Mouse (Mus musculus): ENCODE measurements around the gene Sgsm1. TPM values are rescaled to one million over a fixed set of nuclear protein-coding genes. Genes with fewer than 3 reads are reported as not detected.

Gene Sgsm1
- total RNA-seq, 2 experiments from 2014 or later = 80.3 to 85.4 TPM

DNA sequence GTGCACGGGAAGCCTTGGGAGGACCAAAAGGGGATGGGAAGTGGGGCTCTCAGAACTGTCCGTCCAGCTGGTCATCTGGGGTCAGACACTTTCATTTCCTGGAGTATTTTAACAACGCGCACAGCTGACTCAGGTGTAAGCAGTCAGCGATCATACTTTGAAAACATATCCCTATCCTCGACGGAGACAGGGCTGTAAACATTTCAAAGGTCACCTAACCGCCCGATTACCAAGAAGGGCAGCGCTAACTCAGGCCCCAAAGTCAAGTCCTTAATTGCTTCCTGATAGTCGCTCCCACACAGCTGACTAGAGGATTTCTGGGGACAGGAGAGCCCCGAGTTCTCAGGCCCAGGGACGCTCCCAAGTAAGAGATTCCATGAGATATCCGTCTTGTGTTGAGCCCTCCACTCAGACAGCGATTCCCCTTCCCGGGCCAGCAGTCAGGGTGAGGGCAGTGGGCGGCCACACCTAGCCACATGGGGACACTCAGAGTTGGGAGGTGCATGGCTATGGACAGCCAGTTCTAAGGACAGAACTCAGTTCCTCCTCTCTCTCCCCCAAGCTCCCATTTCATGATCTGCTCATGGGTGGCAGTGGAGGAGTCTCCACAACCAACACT, 91.9 kb downstream of the Sgsm1 start:
- DNase-seq (ENCODE audit: low spot score in 2 of 2) = no peak
- Histone ChIP-seq H3K27ac (no peak overlapping the region), H3K4me3 (no peak overlapping the region)
- no peak for TF ChIP-seq CTCF (conservative IDR thresholded peaks at IDR 0.05)

GRCm38 (mm10) chr5:113217076-113217475, 93.5 kb downstream of the Sgsm1 start:
- DNase-seq (ENCODE audit: low spot score in 2 of 2) = no peak
- no peak overlapping the region for H3K4me3 ChIP-seq
- TF ChIP-seq CTCF (conservative IDR thresholded peaks at IDR 0.05) = no peak
- no peak overlapping the region for H3K27ac ChIP-seq

DNA sequence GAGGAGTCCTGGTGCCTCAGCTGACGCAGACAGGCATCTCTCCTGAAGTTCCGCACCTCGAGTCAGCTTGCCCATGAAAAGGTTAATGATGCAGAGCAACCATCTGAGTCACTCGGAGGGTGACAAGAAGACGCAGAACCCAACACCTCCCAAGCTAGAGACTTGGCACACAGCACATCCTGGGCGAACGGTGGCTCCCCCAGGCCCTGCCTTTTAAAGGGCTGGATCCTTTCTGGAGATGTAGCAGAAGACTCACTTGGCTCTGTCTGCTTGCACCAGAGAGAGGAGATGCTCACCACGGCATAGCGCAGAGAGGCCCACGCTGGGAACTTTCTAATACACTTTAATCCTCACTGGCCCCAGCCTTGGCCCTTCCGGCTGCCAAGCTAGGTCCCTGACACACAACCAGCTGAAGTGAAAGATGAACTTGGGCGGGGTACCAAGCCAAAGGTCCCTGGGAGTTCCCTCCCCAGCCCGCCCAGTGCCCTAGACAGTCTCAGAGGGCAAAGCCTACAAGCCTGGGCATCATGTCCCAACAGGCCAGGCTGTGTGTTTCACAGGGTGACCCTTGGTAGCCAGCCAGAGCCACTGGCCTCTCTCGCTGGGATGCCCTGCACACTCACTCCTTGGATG, 94.1 kb downstream of the Sgsm1 start:
- Histone ChIP-seq H3K27ac (no peak overlapping the region), H3K4me3 (no peak overlapping the region)
- no peak for DNase-seq (ENCODE audit: low spot score in 2 of 2)
- no peak for TF ChIP-seq CTCF (conservative IDR thresholded peaks at IDR 0.05)

DNA sequence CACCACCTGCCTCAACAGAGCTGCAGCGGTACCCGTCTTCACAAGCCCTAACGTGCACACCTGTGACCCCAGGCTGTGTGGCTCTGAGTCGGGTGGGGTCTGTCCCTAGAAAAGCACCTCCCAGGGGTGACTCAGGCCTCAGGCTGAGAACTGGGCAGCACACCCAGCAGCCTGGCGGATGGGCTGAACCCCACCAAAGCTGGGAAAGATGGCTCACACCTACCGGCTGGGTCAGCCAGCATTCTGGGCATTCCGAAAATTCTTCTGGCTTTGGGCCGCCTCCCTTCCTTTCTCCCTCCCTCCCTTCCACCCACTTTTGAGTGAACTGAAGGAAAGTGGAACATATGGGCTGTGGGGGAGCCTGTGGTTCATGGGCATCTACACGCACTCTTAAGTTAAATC, 95.0 kb downstream of the Sgsm1 start:
- Histone ChIP-seq H3K27ac (no peak overlapping the region), H3K4me3 (no peak overlapping the region)
- TF ChIP-seq CTCF (conservative IDR thresholded peaks at IDR 0.05) = no peak
- no peak for DNase-seq (ENCODE audit: low spot score in 2 of 2)

DNA sequence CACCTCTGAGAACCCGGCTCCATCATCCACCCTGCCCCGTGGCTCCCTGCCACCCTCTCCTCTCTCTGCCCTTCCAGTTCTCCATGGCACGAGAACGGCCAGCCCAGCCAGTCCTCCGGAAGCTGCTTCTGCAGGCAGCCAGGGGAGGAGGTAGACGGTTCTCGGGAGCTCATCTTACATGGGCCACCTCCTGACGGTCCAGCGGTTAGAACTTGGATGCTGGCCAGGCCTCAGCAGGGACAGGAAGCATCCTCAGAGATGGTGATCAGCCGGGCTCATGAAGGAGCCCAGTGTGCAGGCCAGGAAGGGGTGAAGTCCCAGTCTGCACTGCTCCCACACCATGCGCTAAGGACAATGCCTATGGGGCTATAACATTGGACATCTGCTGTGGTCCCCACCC, 96.1 kb downstream of the Sgsm1 start:
- Histone ChIP-seq H3K27ac (no peak overlapping the region), H3K4me3 (no peak overlapping the region)
- TF ChIP-seq CTCF (conservative IDR thresholded peaks at IDR 0.05) = no peak
- no peak for DNase-seq (ENCODE audit: low spot score in 2 of 2)

GRCm38 (mm10) chr5:113214041-113214440, 96.5 kb downstream of the Sgsm1 start:
- no peak for DNase-seq (ENCODE audit: low spot score in 2 of 2)
- TF ChIP-seq CTCF (conservative IDR thresholded peaks at IDR 0.05) = no peak
- H3K4me3 ChIP-seq = no peak overlapping the region
- no peak overlapping the region for H3K27ac ChIP-seq

- no peak for DNase-seq (ENCODE audit: low spot score in 2 of 2)
- Histone ChIP-seq H3K27ac (0 out of 2 replicates have a peak overlapping the region, but pooled peaks have one; percentile 18), H3K4me3 (no peak overlapping the region)
- no peak for TF ChIP-seq CTCF (conservative IDR thresholded peaks at IDR 0.05)
These were observed 98.3 kb downstream of the Sgsm1 start for GRCm38 (mm10) chr5:113212156-113212835.

- no peak for TF ChIP-seq CTCF (conservative IDR thresholded peaks at IDR 0.05)
- peak overlapping the region; percentile 87 for H3K27ac ChIP-seq
- DNase-seq (ENCODE audit: low spot score in 2 of 2) = no peak
- no peak overlapping the region for H3K4me3 ChIP-seq
These were observed 100.3 kb downstream of the Sgsm1 start for GRCm38 (mm10) chr5:113210314-113210713.

- peak overlapping the region; percentile 87 for H3K27ac ChIP-seq
- H3K4me3 ChIP-seq = no peak overlapping the region
- DNase-seq (ENCODE audit: low spot score in 2 of 2) = no peak
- TF ChIP-seq CTCF (conservative IDR thresholded peaks at IDR 0.05) = no peak
These were observed 100.7 kb downstream of the Sgsm1 start for GRCm38 (mm10) chr5:113209898-113210297.

- TF ChIP-seq CTCF (conservative IDR thresholded peaks at IDR 0.05) = no peak
- DNase-seq (ENCODE audit: low spot score in 2 of 2) = no peak
- Histone ChIP-seq H3K27ac (peak overlapping the region; percentile 87), H3K4me3 (no peak overlapping the region)
These were observed 101.2 kb downstream of the Sgsm1 start for GRCm38 (mm10) chr5:113209401-113209750.

DNA sequence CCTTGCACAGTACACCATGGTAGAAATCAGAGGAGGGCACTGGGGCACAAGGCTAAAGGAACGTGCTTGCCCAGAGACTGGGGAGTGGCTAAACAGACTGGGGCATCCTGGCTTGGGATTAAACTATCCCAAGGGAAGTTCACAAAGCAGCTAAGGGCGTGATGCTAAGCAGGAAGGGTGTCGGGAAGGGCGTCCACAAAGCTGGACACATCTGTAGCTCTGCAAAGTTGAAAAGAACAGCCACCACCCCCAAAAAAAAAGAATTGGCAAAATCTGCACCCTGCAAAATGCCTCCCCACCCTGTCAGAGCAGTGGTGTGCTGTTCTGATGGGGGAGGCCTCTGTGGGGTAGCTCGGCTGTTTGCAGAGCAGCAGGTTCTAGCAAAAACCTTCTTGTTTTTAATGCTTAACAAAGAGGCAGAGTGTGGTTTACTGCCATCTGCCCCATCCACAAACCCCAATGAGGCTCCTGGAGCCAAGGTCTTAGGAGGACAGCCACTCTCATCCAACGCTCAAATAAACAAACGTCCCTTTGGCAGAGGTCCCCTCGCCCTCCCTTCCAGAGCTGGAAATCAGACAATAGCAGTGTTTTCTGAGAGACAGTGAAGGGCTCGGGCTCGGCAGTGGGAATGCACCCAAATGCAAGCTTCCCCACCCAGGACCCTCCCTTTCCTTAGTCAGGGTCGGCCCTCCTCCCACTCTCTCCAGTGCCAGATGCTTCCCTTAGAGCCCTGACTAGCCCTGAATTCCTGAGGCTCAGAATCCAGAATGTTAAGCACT, 101.8 kb downstream of the Sgsm1 start:
- Histone ChIP-seq H3K27ac (peak overlapping the region; percentile 87), H3K4me3 (no peak overlapping the region; the same call in 1 of the 2 replicates)
- no peak for TF ChIP-seq CTCF (conservative IDR thresholded peaks at IDR 0.05)
- peak; percentile 59 to 65 for DNase-seq (ENCODE audit: low spot score in 2 of 2)

GRCm38 (mm10) chr5:113208048-113208447, 102.5 kb downstream of the Sgsm1 start:
- H3K27ac ChIP-seq = peak overlapping the region; percentile 87
- no peak for DNase-seq (ENCODE audit: low spot score in 2 of 2)
- TF ChIP-seq CTCF (conservative IDR thresholded peaks at IDR 0.05) = no peak
- H3K4me3 ChIP-seq = no peak overlapping the region

All from layer of hippocampus, adult 2 months (tissue).